Mouse (Mus musculus) left cerebral cortex, postnatal 36 days (tissue): ENCODE results near the gene Coa6. TPM values are rescaled to one million over a fixed set of nuclear protein-coding genes. Genes with fewer than 3 reads are reported as not detected.

ENCODE experiments used
- DNase-seq, 2 experiments: peaks; one replicate each; pipeline ENCODE4 v3.0.0; 2021 to 2022; ENCODE audit warnings: low spot score in 2 of 2, mixed read lengths in 1 of 2
- intact Hi-C: fragments of 180-260 bp; cut with DNase I; formaldehyde crosslinking; loops from one replicate; pipeline ENCODE4 v1.15.1; 2025
- total RNA-seq, 2 experiments: library from RNA; stranded (reverse); gene quantifications; 2 replicates each; pipeline ENCODE4 v1.2.3; 2021

Gene Coa6
- total RNA-seq, 2 experiments from 2014 or later = 25.9 to 26.0 TPM

DNA sequence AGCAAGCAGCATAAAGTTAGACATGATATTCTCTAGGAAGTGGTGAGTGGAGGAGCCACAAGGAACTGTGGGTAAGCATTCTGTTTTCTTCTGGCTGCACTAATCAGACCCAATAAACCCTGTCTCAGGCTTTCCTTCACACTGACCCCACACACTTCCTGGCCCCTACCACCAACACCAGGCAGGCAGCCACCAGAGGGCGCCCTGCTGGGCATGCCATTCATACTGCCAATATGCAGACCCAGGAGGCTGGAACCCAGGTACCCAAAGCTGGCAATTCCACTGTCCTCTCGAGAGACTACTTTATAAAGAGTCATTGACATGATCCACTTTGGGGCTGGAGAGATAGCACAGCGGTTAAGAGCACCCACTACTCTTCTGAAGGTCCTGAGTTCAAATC, 38.0 kb downstream of the Coa6 start:
- intact Hi-C loops = no loop called here
- no peak for DNase-seq

DNA sequence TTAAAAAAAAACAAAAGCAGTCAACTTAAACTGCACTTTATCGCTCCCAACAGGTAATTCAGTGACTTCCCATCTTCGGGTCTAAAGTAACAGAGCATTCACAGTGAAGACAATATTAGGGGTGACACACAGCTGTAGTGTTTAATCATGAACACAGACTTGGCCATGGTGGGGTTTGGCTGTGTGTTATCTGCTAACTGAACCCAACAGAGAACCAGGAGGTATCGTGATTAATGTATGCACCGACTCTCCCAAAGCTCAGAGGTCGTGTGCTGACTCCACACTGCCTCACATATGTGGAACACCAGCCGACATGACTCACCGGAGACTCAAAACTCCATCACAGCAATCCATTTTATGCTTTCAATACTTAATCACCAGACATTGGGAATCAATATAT, 39.4 kb downstream of the Coa6 start:
- intact Hi-C loops = no loop called here
- DNase-seq = no peak

DNA sequence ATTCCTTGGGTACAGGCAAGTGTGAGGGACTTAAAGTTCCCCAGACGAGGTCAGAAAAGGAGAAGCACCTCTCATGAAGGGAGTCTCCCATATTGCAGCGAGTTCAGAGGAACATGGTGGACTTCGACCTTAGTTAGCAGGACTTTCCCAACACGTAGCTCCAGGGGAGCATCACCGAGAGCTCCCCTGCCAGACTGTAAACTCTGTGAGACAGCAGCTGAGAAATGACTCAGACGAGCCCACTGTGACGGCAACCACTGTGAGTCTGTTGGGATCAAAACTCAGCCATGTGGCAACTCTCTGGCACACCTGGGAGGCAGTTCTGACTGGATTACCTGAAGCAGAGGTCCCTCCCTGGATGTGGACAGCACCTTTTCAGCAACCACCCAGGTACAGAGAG, 41.8 kb downstream of the Coa6 start:
- intact Hi-C loops = no loop called here

DNA sequence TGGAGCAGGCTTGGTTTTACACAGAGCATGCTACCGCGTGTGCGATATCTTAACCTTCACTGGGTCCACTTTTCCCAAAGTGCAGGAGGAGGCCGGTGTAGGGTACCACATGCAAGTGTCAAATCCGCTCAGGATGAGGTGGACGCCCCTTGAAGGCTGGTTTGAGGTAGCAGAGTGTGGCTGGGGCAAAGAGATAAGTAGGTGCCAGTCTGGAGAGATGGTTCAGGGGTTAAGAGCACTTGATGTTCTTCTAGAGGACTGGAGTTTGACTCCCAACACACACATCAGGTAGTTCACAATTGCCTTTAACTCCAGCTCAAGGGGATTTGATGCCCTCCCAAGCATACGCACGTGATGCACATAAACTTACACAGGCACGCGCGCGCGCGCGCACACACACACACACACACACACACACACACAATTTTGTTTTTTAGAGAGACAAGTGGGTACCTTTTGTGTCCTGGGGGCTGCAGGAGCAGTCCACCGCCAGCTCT, 51.5 kb downstream of the Coa6 start:
- intact Hi-C loops = no loop called here
- DNase-seq = no peak

More for the DNA sequence above, 41.8 kb downstream of the Coa6 start:
- DNase-seq = no peak

DNA sequence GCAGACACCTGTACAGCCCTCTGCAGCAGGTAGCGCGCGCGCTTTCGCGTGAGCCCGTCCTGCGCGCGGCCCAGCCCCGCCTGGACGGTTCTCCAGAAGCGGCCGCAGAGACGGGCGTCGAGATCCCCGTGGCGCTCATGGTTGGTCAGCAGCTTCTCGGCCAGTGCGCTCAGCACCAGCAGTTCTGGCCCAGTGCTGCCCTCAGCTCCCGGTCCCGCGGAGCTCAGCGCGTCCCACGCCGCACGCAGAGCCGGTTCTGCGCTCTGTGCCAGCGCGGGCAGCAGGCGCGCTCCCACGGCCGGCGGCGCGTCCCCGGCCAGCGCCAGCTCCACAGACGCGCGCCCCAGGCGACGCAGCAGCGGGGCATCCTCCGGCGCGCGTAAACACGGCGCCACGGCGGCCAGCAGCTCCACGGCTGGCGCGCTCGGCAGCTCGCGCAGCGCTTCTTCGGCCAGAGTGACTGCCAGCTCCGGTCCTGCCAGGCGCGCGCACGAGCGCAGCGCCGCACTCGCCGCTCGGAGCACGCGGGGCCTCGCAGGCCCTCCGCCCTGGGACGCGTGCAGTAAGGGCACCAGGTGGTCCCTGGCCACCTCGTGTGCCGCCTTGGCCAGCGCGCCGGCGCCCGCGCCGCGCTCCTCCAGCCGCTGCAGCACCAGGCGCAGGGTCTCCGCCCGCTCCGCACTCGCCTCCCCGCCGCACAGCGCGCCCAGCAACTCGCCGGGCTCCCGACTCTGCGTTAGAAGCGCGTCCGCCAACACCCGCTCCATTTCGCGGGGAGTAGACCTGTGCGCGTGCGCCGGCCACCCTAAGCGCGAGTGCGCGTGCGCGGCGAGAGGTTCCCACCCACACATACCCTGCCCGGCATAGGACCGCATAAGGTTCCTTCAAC, 52.2 kb downstream of the Coa6 start, which contains the start of gene Tarbp1:
Gene Tarbp1 (minus strand): TSS at position 767 of the 889 bp plus-strand sequence.
- DNase-seq = peak; percentile 90 to 92
- intact Hi-C loops = loop anchor here (5.0 kb wide), 1 partner anchor 522 kb away; no protein-coding TSS in a partner anchor

Other genes starting within 250 kb of the Coa6 start
- gene Slc35f3, start 124.0 kb upstream of the Coa6 start, total RNA-seq = 10 to 100 TPM; 30.2 to 39.8 TPM
- gene Tarbp1, start 52.5 kb downstream of the Coa6 start, total RNA-seq = 1 to 10 TPM; 3.1 to 4.4 TPM
- gene Irf2bp2, start 171.5 kb downstream of the Coa6 start, total RNA-seq = 10 to 100 TPM; 54.3 to 63.3 TPM